Mouse (Mus musculus) B cell, adult 67 days (primary cell): ENCODE data around the gene Foxm1. TPM values are rescaled to one million over a fixed set of nuclear protein-coding genes. Genes with fewer than 3 reads are reported as not detected.

Experiments used
- total RNA-seq, 2 experiments: library from RNA; stranded (reverse); gene quantifications; 4 replicates each; pipeline ENCODE4 v1.2.4; 2023

The Foxm1 gene
- total RNA-seq = 10 to 100 TPM; 10.3 to 12.4 TPM

GRCm38 (mm10) chr6:128362381-128363006 lies at the start of gene Foxm1, which contains the start of gene Rhno1:
Gene Foxm1 (plus strand): TSS chr6:128362967.
Gene Rhno1 (minus strand): TSS chr6:128362911.

GRCm38 (mm10) chr6:128355726-128356416 lies 6.9 kb upstream of the Foxm1 start, which contains the start of gene Tulp3:
Gene Tulp3 (minus strand): TSS chr6:128355851.

GRCm38 (mm10) chr6:128375192-128375591 lies 12.4 kb downstream of the Foxm1 start, which contains the start of the genes Tex52 and Gm44596:
Gene Tex52 (plus strand): TSS chr6:128375456.
Gene Gm44596 (plus strand): TSS chr6:128375503.

GRCm38 (mm10) chr6:128398996-128399395 lies 36.2 kb downstream of the Foxm1 start, which contains the start of gene Nrip2:
Gene Nrip2 (plus strand): TSS chr6:128399296.

GRCm38 (mm10) chr6:128424269-128425019 lies 61.7 kb downstream of the Foxm1 start, which contains the start of gene Itfg2:
Gene Itfg2 (minus strand): TSS chr6:128424931.

Other genes starting within 250 kb of the Foxm1 start
- under 1 TPM in 1 of 2 experiments, not detected in 1; 0.61 TPM for gene Tspan9, start 219.4 kb upstream of the Foxm1 start, total RNA-seq
- gene Tead4, start 62.1 kb upstream of the Foxm1 start, total RNA-seq = not detected
- 1 to 10 TPM; 3.4 to 3.6 TPM for gene Tulp3, start 7.1 kb upstream of the Foxm1 start, total RNA-seq
- 10 to 100 TPM; 49.4 to 56.8 TPM for gene Rhno1, start 56 bp upstream of the Foxm1 start, total RNA-seq
- not detected for gene Tex52, start 12.5 kb downstream of the Foxm1 start, total RNA-seq
- gene Gm44596, start 12.5 kb downstream of the Foxm1 start, total RNA-seq = not detected
- gene Nrip2, start 36.3 kb downstream of the Foxm1 start, total RNA-seq = not detected
- 10 to 100 TPM; 63.1 to 71.1 TPM for gene Itfg2, start 62.0 kb downstream of the Foxm1 start, total RNA-seq
- gene Fkbp4, start 75.7 kb downstream of the Foxm1 start, total RNA-seq = 100 to 1,000 TPM in 1 of 2 experiments, 10 to 100 TPM in 1; 83.1 to 108 TPM
- gene Pzp, start 163.8 kb downstream of the Foxm1 start, total RNA-seq = not detected
- not detected for gene A2ml1, start 218.6 kb downstream of the Foxm1 start, total RNA-seq